Mouse (Mus musculus): ENCODE measurements around the gene Ccer2.

- no peak for TF ChIP-seq CTCF (IDR thresholded peaks at IDR 0.05; ENCODE audit: low read depth, low read length)
- no peak for TF ChIP-seq POLR2A (IDR thresholded peaks at IDR 0.05; ENCODE audit: insufficient read depth, low read length)
These were observed 32.6 kb downstream of the Ccer2 start, which contains the start of gene Rinl for GRCm38 (mm10) chr7:28788307-28789195.
